In the genomic region with DNA sequence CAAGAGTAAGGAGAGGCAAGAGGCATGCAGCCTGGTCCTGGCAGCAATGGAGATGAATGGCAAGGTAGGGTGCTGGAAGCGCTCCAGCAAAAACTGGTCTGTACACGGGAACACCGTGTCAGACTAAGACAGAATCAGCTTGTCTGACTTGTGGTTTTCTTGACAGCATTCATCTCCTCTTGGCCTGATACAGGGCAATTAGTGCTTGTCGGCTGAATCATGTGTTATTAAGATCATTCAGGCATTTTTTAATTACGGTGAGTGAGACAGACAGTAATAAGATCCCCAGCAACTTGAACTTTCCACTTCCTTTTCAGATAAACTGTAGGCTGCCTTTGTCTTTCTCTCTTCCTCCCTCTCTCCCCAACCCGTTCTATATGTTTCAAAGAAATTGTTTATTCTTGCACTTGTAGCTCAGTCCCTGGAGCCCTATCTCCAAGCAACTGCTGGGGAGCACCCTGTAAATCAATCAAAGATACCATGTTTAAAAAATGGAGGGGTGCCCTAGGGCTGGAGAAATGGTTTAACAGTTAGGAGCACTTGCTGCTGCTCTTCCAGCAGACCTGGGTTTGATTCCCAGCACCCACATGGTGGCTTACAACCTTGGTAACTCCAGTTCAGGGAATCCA, we compare ENCODE assay signal across 10 mouse cellular contexts. TPM values are rescaled to one million over a fixed set of nuclear protein-coding genes. Genes with fewer than 3 reads are reported as not detected.
DNase-seq lines count a peak whose midpoint lies in the region; ATAC-seq lines count a peak whose summit lies in the region.
"Had no signal": no experiment of that assay in that cellular context is flagged by ENCODE, and none has a peak within 500 bp of the region (broad histone marks: within the 10 kb centered on the region; RNA-seq: fewer than 3 reads in every experiment).

No protein-coding gene starts in this region.

- peaks cover 45% of the 10 kb centered on the region for H3K4me1 ChIP-seq in kidney, embryonic 16.5 days (ENCODE audit: insufficient read depth, low read length)
- peaks cover 37% of the 10 kb centered on the region for H3K4me1 ChIP-seq in neural tube, embryonic 15.5 days

- peak; percentile 60 for DNase-seq in kidney, adult 18-20 months
- DNase-seq in MN1 (ENCODE audit: low spot score): peak; percentile 36
- DNase-seq in cerebellum, postnatal 10 days: peak; percentile 79 to 82
- DNase-seq in kidney, postnatal 14 days: peak; percentile 62
- no peak for DNase-seq in embryo, embryonic 11 days
- DNase-seq: retina, postnatal 1 day had no signal

- no peaks in the 10 kb centered on the region for H3K27me3 ChIP-seq in kidney, embryonic 16.5 days (ENCODE audit: insufficient read depth, low read length)
- H3K27me3 ChIP-seq in neural tube, embryonic 15.5 days (replicated peaks): no peaks in the 10 kb centered on the region
- H3K27me3 ChIP-seq: intestine, embryonic 15.5 days had no signal

- no peak overlapping the region for H3K4me3 ChIP-seq in kidney, embryonic 16.5 days (ENCODE audit: low read length)
- no peak overlapping the region for H3K4me3 ChIP-seq in neural tube, embryonic 15.5 days (replicated peaks)
- H3K4me3 ChIP-seq: intestine, embryonic 15.5 days had no signal

- no peak overlapping the region for H3K27ac ChIP-seq in kidney, embryonic 16.5 days (ENCODE audit: low read length)
- H3K27ac ChIP-seq in neural tube, embryonic 15.5 days (replicated peaks): no peak overlapping the region
- H3K27ac ChIP-seq: intestine, embryonic 15.5 days had no signal

- WGBS in kidney, embryonic 16.5 days: 25% methylated on average over 6 of the region's 6 CpGs
- WGBS in neural tube, embryonic 15.5 days: 51% methylated on average over 6 of the region's 6 CpGs

- ATAC-seq in kidney, embryonic 16.5 days (ENCODE audit: low FRiP score, low TSS enrichment): no peak
- ATAC-seq in neural tube, embryonic 15.5 days (ENCODE audit: low FRiP score): no peak
- ATAC-seq in erythroid progenitor cell, adult 5-6 weeks (replicated peaks; ENCODE audit: low FRiP score, poor library complexity, severe bottlenecking): no peak
- ATAC-seq: intestine, embryonic 15.5 days had no signal

- H3K9ac ChIP-seq in kidney, embryonic 16.5 days (replicated peaks; ENCODE audit: low read length): no peak overlapping the region
- H3K9ac ChIP-seq in neural tube, embryonic 15.5 days (replicated peaks): no peak overlapping the region
- H3K9ac ChIP-seq: intestine, embryonic 15.5 days had no signal

- peaks cover 2% of the 10 kb centered on the region; the same call in 1 of the 2 replicates for H3K36me3 ChIP-seq in kidney, embryonic 16.5 days (ENCODE audit: insufficient read depth, low read length)
- H3K36me3 ChIP-seq in neural tube, embryonic 15.5 days: no peaks in the 10 kb centered on the region
- H3K36me3 ChIP-seq: intestine, embryonic 15.5 days had no signal

- H3K4me2 ChIP-seq in kidney, embryonic 16.5 days (replicated peaks; ENCODE audit: low read depth, low read length): no peak overlapping the region
- no peak overlapping the region for H3K4me2 ChIP-seq in neural tube, embryonic 15.5 days
- H3K4me2 ChIP-seq: intestine, embryonic 15.5 days had no signal

- H3K9me3 ChIP-seq in kidney, embryonic 16.5 days (ENCODE audit: low read length): no peaks in the 10 kb centered on the region
- H3K9me3 ChIP-seq in neural tube, embryonic 15.5 days (replicated peaks): no peaks in the 10 kb centered on the region
- H3K9me3 ChIP-seq: intestine, embryonic 15.5 days had no signal

RNA-seq across cellular contexts. Expression of gene Cux1, which starts 53.1 kb away (rescaled TPM):
- polyA plus RNA-seq in kidney, embryonic 16.5 days (2015; fragmentation: Nextera tagmentation; extraction: Ambion mirVana): 110 and 123 TPM in 2 replicates
- polyA plus RNA-seq in neural tube, embryonic 15.5 days (2015; fragmentation: Nextera tagmentation; extraction: Ambion mirVana): 87.8 and 96.6 TPM in 2 replicates
- 42.3 and 57.3 TPM in 2 replicates for total RNA-seq in erythroid progenitor cell, adult 5-6 weeks (2015; ENCODE audit: low replicate concordance)
- total RNA-seq in erythroid progenitor cell, adult 5-6 weeks (2017; ENCODE audit: low replicate concordance): 71.5 and 79.1 TPM in 2 replicates
